Mouse (Mus musculus) effector memory CD4-positive, alpha-beta T cell, adult 5 months (primary cell): ENCODE measurements around the gene Nup62. TPM values are rescaled to one million over a fixed set of nuclear protein-coding genes. Genes with fewer than 3 reads are reported as not detected.

Experiments used
- polyA plus RNA-seq: library from polyadenylated mRNA; unstranded; fragments of 100-300 nt; shearing (Covaris generic); gene quantifications from one replicate; pipeline ENCODE4 v1.2.1, GENCODE M21; 2017

The Nup62 gene
- polyA plus RNA-seq = 32.1 TPM

DNA sequence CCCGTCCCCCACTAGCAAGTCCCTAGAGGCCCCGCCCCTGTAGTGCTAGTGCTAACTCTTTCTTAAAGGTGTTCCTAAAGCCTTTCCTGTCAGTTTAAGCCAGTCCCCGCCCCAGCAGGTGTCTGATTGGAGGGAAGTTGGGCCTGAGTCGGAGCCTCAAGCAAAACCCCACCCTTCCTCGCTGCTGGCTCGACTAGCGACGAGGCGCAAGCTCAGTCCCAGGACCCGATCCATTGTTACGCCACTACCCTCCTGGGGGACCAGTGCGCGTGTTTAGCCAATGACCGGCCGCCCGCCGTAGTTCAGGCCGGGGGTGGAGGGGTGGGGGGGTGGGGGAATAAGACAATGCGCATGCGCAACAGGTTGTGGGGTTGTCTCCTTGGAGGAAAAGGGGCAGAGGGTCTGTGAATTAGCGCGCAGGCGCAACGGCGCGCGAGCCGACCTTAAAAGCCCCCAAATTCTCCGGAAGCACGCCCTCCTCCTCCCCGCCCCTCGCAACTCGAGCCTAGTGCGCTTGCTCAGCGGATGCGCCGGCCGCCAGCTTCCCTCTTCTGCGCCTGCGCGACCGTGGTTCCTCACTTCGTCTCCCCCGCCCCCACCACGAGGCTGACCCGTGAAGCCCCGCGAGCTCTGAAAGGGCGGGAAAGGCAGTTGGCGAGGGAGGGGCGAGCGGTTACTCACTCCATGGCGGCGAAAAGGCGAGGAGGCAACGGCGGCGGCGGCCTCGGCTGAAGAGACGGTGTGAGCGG is at the start of gene Nup62, which contains the start of gene Il4i1:
Gene Nup62, plus strand, starts transcription at position 368 of the 749 bp plus-strand sequence.
Gene Il4i1, plus strand, starts transcription at position 667 of the 749 bp plus-strand sequence.

DNA sequence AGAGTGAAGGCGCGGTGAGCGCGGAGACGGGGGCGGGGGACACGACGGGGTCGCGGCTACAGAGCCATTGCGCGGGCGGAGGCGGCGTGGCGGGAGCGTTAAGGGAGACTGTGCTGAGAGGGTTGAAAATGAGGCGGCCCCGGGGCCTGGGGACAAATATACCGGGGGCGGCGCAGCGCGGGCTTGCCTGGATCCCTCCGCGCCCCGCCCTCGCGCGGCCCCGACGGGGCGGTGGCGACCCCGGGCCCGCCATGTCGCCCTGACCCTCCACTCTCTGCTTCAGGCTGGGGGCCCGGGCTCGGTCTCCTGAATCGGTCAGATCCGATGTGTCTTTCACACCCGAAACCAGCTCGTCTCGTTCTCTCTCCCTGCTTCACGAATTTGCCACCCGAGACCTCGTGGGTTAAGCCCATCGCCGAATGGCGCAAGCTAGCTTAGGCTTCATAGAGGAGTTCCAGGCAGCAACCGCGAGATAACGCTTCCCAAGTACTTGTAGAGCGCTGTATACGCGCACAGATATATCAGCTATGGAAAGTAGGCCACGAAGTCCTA is 658 bp downstream of the Nup62 start, which contains the start of gene Atf5:
Gene Atf5, minus strand, starts transcription at position 189 of the 552 bp plus-strand sequence.

DNA sequence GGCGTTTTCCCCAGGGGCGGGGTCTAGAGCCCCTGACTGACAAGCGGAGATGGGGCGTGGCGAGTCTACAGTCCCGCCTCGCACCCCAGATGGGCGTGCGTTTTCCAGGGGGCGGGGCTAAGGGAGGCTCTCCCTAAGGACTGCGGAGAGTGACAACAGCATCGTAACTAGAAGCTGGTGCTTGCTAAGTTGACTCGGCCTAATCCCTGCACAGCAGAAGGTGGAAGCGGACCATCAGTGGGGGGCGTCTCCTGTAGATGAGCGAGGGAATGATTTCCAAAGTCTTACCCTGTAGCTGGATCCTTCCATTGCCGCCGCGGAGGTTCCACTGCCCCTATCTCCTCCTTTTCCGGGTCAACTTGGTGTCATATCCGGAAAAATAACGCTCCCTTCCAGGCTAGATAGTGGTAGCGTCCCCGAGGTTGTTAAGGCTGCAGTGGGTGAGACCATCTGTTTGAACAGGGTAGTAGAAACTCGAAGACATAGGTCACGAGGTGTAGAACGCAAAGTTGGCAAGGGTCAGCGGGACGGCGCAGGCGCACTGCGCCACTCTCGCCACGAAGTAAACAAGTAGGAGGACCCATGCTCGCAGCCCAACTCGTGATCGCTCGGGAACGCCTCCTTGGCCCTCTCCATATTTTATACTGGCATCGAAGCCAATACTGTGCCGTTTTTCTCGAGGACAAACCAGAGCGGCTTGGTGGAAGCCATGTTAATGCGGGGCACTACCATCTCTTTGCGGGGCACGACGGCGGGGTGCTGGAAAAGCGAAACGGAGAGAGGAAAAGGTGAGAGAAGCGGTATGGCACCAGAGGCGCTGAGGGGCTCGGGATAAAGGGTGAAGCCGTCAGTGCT is 32.9 kb downstream of the Nup62 start, which contains the start of the genes Akt1s1 and Tbc1d17:
Gene Akt1s1, plus strand, starts transcription at position 431 of the 855 bp plus-strand sequence.
Gene Tbc1d17, minus strand, starts transcription at position 519 of the 855 bp plus-strand sequence.

DNA sequence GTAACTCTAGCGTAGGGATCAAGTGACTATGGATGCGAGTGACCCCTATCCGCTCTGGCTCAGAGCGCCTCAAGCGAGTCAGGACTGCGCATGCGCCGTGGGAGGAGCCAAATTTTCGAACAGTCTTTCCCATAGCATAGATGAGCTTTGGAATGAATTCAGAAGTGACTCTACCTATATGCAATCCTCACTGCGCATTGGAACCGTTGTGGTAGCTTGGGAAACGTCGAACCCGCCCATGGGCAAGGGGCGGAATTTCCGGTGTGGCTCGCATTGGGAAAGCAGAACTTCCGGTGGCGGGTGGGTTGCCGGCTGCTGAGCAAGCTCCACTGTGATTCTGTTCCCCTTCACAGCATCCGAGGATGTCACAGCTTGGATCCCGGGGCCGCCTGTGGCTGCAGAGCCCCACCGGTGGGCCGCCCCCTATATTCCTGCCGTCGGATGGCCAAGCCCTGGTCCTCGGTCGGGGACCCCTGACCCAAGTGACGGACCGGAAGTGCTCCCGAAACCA is 41.2 kb downstream of the Nup62 start, which contains the start of gene Pnkp:
Gene Pnkp, plus strand, starts transcription at position 98 of the 511 bp plus-strand sequence.

GRCm38 (mm10) chr7:44869697-44870528 is 54.0 kb downstream of the Nup62 start, which contains the start of gene Ptov1:
Ptov1 (minus strand) TSS chr7:44869788.

Other genes with a start within 250 kb of the Nup62 start
- gene Napsa, start 243.7 kb upstream of the Nup62 start, polyA plus RNA-seq = 0.76 TPM
- 0.36 TPM for gene Kcnc3, start 225.4 kb upstream of the Nup62 start, polyA plus RNA-seq
- not detected for gene Myh14, start 145.2 kb upstream of the Nup62 start, polyA plus RNA-seq
- gene Izumo2, start 107.3 kb upstream of the Nup62 start, polyA plus RNA-seq = not detected
- 80.0 TPM for gene Vrk3, start 67.7 kb upstream of the Nup62 start, polyA plus RNA-seq
- 0.51 TPM for gene Zfp473, start 65.0 kb upstream of the Nup62 start, polyA plus RNA-seq
- 0.36 TPM for gene Il4i1, start 299 bp downstream of the Nup62 start, polyA plus RNA-seq
- 0.29 TPM for gene Atf5, start 570 bp downstream of the Nup62 start, polyA plus RNA-seq
- gene Akt1s1, start 32.9 kb downstream of the Nup62 start, polyA plus RNA-seq = 20.9 TPM
- 79.9 TPM for gene Tbc1d17, start 33.0 kb downstream of the Nup62 start, polyA plus RNA-seq
- gene Pnkp, start 41.1 kb downstream of the Nup62 start, polyA plus RNA-seq = 49.2 TPM
- gene Ptov1, start 53.7 kb downstream of the Nup62 start, polyA plus RNA-seq = 33.5 TPM
- gene Med25, start 76.6 kb downstream of the Nup62 start, polyA plus RNA-seq = 54.0 TPM
- gene Fuz, start 80.0 kb downstream of the Nup62 start, polyA plus RNA-seq = 19.8 TPM
- 48.2 TPM for gene Ap2a1, start 113.4 kb downstream of the Nup62 start, polyA plus RNA-seq
- gene Tsks, start 127.1 kb downstream of the Nup62 start, polyA plus RNA-seq = not detected
- gene Cpt1c, start 158.8 kb downstream of the Nup62 start, polyA plus RNA-seq = 0.44 TPM
- gene Prmt1, start 170.5 kb downstream of the Nup62 start, polyA plus RNA-seq = 120 TPM
- gene Irf3, start 181.6 kb downstream of the Nup62 start, polyA plus RNA-seq = 121 TPM
- gene Bcl2l12, start 182.6 kb downstream of the Nup62 start, polyA plus RNA-seq = 11.6 TPM
- gene Scaf1, start 200.3 kb downstream of the Nup62 start, polyA plus RNA-seq = 24.6 TPM
- 21.5 TPM for gene Rras, start 201.9 kb downstream of the Nup62 start, polyA plus RNA-seq
- gene Prr12, start 236.8 kb downstream of the Nup62 start, polyA plus RNA-seq = 2.0 TPM
- gene Nosip, start 246.3 kb downstream of the Nup62 start, polyA plus RNA-seq = 85.4 TPM
- gene Prrg2, start 246.6 kb downstream of the Nup62 start, polyA plus RNA-seq = 1.2 TPM